Mouse (Mus musculus) midbrain, embryonic 12.5 days (tissue): ENCODE results near the gene Ralgps1. TPM values are rescaled to one million over a fixed set of nuclear protein-coding genes. Genes with fewer than 3 reads are reported as not detected.

Experiments
- ATAC-seq: fragments of 200-750 bp; cut with Nextera tagmentation; 2 replicates; pipeline ENCODE4 v1.8.0; 2017; ENCODE audit warnings: low read depth, moderate TSS enrichment, moderate library complexity; ENCODE audit not compliant: low FRiP score
- H3K27ac ChIP-seq: fragments of 300-500 bp; sonication (generic); replicated peaks from 2 replicates; pipeline ENCODE4 v1.5.1; 2016; ENCODE audit warnings: mild to moderate bottlenecking
- H3K27me3 ChIP-seq: fragments of 300-500 bp; sonication (generic); 2 replicates; pipeline ENCODE4 v1.6.1; 2016; ENCODE audit warnings: mild to moderate bottlenecking
- H3K36me3 ChIP-seq: fragments of 300-500 bp; sonication (generic); 2 replicates; pipeline ENCODE4 v1.6.1; 2016
- H3K4me1 ChIP-seq: fragments of 300-500 bp; sonication (generic); 2 replicates; pipeline ENCODE4 v1.6.1; 2016
- H3K4me2 ChIP-seq: fragments of 300-500 bp; sonication (generic); replicated peaks from 2 replicates; pipeline ENCODE4 v1.6.1; 2016; ENCODE audit warnings: mild to moderate bottlenecking, moderate library complexity
- H3K4me3 ChIP-seq: fragments of 300-500 bp; sonication (generic); 2 replicates; pipeline ENCODE4 v1.5.1; 2016; ENCODE audit warnings: mild to moderate bottlenecking
- H3K9ac ChIP-seq: fragments of 300-500 bp; sonication (generic); replicated peaks from 2 replicates; pipeline ENCODE4 v1.6.1; 2016; ENCODE audit warnings: mild to moderate bottlenecking, moderate library complexity
- H3K9me3 ChIP-seq: fragments of 300-500 bp; sonication (generic); 2 replicates; pipeline ENCODE4 v1.6.1; 2016; ENCODE audit warnings: mild to moderate bottlenecking
- WGBS: fragments of 180-500 bp; shearing (Covaris S2); methylation state at CpG from one replicate; pipeline ENCODE4 v1.1.7; 2016; 5-methylcytosine and 5-hydroxymethylcytosine counted together
- polyA plus RNA-seq: library from polyadenylated mRNA; unstranded; fragments of >200 nt; fragmentation: Nextera tagmentation; extraction: Ambion mirVana; gene quantifications from 2 replicates; pipeline ENCODE4 v1.2.1, GENCODE M21; 2016

Gene Ralgps1
- polyA plus RNA-seq, 1 experiment from 2014 or later, result 26.6 TPM

DNA sequence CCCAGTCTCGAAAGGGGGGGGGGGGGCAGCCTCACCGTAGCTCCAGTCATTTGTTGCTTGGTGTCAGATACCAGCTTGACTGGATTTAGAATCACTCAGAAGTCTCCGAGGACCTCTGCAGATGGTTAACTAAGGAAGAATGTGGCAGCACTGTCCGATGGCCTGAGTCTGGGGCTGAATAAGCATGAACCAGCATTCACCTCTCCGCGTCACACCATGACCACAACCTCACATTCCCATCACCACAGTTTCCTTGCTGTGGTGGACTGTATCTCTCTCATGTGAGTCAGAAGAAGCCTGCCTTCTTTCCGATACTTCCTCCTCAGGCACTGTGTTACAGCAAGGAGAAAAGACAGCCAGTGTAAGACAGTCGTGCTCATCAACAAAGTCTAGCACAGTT, 12.1 kb downstream of the Ralgps1 start:
- no peak overlapping the region for H3K9ac ChIP-seq
- no peak overlapping the region for H3K4me3 ChIP-seq
- no peak for ATAC-seq
- H3K27me3 ChIP-seq, result peaks cover 15% of the 10 kb centered on the region; the same call in 1 of the 2 replicates
- 88% methylated on average over 8 of the region's 8 CpGs for WGBS
- no peaks in the 10 kb centered on the region for H3K9me3 ChIP-seq
- H3K27ac ChIP-seq, result no peak overlapping the region
- H3K4me2 ChIP-seq, result no peak overlapping the region
- H3K4me1 ChIP-seq, result no peaks in the 10 kb centered on the region
- no peaks in the 10 kb centered on the region for H3K36me3 ChIP-seq

DNA sequence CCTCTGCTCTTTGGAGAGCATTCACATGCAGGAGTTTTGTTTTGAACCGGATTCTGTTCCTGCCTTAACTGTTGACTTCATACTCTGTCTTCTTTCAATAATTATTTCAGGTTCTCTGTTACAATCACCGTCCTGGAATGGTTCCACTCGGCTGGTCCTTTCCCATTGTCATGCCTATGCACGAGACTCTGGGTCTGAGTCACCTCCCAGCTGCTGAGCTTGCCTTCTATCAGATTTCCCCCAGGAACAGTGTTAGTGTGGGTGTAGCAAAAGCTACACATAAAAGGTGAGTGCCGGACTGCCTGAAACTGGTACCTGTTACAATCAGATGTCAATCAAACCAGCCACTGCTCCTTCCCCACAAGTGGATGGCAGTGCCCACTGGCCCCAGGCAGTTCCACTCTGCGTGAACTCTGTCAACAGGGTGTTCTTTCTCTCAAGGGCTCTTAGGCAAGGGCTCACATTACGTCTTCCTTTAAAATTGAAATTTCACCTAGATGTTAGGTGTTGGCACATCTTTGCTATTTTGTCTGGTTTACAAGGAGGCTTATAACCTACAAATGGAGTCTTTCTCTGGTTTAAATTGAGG, 13.9 kb downstream of the Ralgps1 start:
- WGBS, result 89% methylated on average over 7 of the region's 7 CpGs

DNA sequence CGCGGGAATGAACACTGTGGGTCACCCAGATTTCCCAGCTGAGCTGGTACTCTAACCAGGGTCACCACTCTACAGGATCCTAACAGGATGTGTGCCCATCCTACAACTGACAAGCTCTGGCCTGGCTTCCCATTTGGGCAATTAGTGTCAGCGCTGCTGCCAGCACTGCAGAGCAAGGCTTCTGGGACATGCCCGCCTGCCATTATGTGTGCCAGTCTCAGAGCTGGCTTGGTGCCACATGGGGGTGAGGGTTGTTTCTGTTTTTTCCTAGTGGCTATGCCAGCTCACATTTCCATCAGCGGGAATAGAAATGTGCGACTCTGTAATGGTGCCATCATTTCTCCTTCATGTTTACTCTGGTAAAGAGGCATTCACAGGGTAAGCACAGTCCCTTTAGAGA, 15.7 kb downstream of the Ralgps1 start:
- 93% methylated on average over 6 of the region's 6 CpGs for WGBS
- no peaks in the 10 kb centered on the region for H3K27me3 ChIP-seq
- no peak overlapping the region for H3K4me3 ChIP-seq
- no peak overlapping the region for H3K9ac ChIP-seq
- no peak overlapping the region for H3K27ac ChIP-seq
- no peaks in the 10 kb centered on the region for H3K36me3 ChIP-seq
- H3K4me2 ChIP-seq, result no peak overlapping the region
- peaks cover 7% of the 10 kb centered on the region for H3K4me1 ChIP-seq
- H3K9me3 ChIP-seq, result no peaks in the 10 kb centered on the region
- no peak for ATAC-seq

More for the DNA sequence above, 13.9 kb downstream of the Ralgps1 start:
- peaks cover 7% of the 10 kb centered on the region for H3K4me1 ChIP-seq
- H3K27me3 ChIP-seq, result no peaks in the 10 kb centered on the region
- no peak overlapping the region for H3K4me3 ChIP-seq
- H3K9ac ChIP-seq, result no peak overlapping the region
- no peaks in the 10 kb centered on the region for H3K9me3 ChIP-seq
- no peak for ATAC-seq
- no peaks in the 10 kb centered on the region for H3K36me3 ChIP-seq
- no peak overlapping the region for H3K27ac ChIP-seq
- H3K4me2 ChIP-seq, result no peak overlapping the region

DNA sequence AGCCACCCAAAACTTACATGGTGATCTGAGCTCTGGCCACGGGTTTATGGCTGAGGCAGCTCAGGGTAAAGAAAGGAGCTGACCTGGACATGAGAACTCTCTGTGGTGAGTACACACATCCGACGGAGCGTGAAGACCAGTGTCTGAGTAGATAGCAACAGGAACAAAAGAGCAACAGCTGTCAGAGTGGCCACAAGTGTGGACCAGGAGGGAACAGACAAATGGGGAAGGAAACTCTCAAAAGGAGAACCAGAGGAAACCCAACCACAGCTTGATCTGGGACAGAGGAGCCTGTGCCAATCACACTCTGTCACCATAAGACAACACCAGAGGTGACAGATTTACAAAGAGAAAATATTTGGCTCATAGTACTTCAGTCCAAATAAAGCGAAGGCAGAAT, 17.9 kb downstream of the Ralgps1 start:
- WGBS, result 59% methylated on average over 5 of the region's 5 CpGs
- Histone ChIP-seq H3K27me3 (no peaks in the 10 kb centered on the region), H3K27ac (no peak overlapping the region), H3K9ac (no peak overlapping the region), H3K4me1 (peaks cover 7% of the 10 kb centered on the region), H3K4me2 (no peak overlapping the region), H3K4me3 (no peak overlapping the region), H3K36me3 (no peaks in the 10 kb centered on the region), H3K9me3 (no peaks in the 10 kb centered on the region)
- no peak for ATAC-seq

DNA sequence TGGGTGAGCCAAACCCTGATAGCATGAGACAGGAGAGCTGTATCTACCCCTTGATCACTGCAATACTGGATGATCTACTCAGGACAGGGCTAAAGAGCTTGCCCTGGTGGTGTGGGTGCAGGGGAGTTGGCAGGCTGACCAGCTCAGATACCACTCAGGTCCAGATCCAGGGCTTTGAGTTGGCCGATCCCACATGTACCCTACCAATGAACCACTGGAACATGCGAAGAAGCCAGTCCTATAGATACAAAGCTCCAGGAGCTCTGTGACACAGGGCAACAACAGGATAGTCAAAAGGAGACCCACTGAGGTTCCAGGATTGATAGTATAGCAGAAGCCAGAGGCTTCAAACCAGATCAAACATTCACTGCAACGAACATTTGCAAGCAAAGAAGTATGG, 19.8 kb downstream of the Ralgps1 start:
- Histone ChIP-seq H3K4me3 (no peak overlapping the region), H3K27me3 (no peaks in the 10 kb centered on the region), H3K9me3 (no peaks in the 10 kb centered on the region), H3K27ac (no peak overlapping the region), H3K9ac (no peak overlapping the region), H3K4me2 (no peak overlapping the region), H3K36me3 (no peaks in the 10 kb centered on the region), H3K4me1 (peaks cover 11% of the 10 kb centered on the region)
- no peak for ATAC-seq
- 92% methylated on average over 3 of the region's 3 CpGs for WGBS

DNA sequence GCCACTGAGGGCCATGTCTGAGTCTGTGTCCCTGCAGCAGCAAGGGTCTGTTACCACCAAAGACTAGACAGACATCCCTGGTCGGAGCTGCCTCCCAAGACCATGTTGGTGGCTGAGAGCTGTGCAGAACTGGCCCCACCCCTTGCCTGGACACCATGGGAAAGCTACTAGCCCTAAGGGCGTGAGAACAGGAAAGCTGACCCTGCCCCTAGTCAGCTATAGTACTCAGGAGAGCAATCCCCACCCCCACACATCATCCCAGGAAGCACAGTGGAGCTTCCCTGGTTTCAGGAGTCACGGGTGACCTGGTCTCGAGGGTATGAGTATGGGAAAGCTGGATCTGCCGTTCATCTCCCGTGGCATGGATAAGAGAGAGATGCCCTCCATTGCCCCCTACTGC, 20.4 kb downstream of the Ralgps1 start:
- WGBS, result 80% methylated on average over 6 of the region's 6 CpGs
- Histone ChIP-seq H3K4me2 (no peak overlapping the region), H3K4me1 (peaks cover 17% of the 10 kb centered on the region), H3K9me3 (no peaks in the 10 kb centered on the region), H3K9ac (no peak overlapping the region), H3K36me3 (no peaks in the 10 kb centered on the region), H3K27me3 (no peaks in the 10 kb centered on the region), H3K4me3 (no peak overlapping the region), H3K27ac (no peak overlapping the region)
- ATAC-seq, result no peak

DNA sequence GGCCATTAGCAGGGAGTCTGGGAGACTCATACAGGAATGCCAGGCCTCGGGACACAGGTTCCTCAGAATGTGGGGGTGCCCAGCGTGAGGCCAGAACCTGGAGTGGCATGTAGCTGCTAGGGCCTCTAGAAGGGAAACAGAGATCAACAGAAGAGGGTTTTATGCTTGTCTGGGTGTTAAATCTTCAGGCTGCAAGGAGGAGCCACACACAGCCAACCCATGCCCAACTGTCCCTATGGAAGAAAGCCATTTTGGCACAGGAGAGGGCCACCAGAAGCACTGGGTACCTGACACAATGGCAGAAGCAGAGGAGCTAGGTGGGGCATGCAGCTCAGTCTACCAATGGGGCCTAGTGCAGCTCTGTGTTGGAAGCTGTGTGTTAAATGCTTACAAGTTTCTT, 21.7 kb downstream of the Ralgps1 start:
- Histone ChIP-seq H3K27me3 (no peaks in the 10 kb centered on the region), H3K4me2 (no peak overlapping the region), H3K4me3 (no peak overlapping the region), H3K27ac (no peak overlapping the region), H3K4me1 (peaks cover 28% of the 10 kb centered on the region), H3K36me3 (no peaks in the 10 kb centered on the region), H3K9me3 (no peaks in the 10 kb centered on the region), H3K9ac (no peak overlapping the region)
- WGBS, result 55% methylated on average over 2 of the region's 2 CpGs
- no peak for ATAC-seq

DNA sequence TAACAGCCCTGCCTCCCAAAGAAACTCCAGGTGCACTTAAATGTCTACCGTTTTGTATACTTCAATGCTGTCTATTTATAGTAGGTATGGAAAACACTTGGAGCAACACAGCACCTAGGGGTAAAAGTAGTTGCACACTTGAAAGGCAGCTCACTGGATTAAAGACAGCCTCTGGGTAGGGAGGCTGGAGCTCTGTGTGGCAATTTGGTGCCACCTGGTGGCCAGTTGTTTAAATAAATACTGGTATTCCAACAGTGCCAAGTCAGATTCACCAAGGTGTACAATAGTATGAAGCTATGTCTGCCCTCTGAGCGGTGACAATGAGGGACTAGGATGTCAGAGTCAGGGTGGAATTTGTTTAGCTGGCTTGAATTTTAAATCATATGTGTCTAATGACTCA, 22.2 kb downstream of the Ralgps1 start:
- H3K9ac ChIP-seq, result no peak overlapping the region
- no peaks in the 10 kb centered on the region for H3K9me3 ChIP-seq
- H3K36me3 ChIP-seq, result no peaks in the 10 kb centered on the region
- peaks cover 29% of the 10 kb centered on the region for H3K4me1 ChIP-seq
- no peak overlapping the region for H3K27ac ChIP-seq
- no peak overlapping the region for H3K4me2 ChIP-seq
- 33% methylated on average over 2 of the region's 2 CpGs for WGBS
- H3K27me3 ChIP-seq, result 0 out of 2 replicates have a peak, but pooled peaks cover 1% of the 10 kb centered on the region
- ATAC-seq, result no peak
- no peak overlapping the region for H3K4me3 ChIP-seq

DNA sequence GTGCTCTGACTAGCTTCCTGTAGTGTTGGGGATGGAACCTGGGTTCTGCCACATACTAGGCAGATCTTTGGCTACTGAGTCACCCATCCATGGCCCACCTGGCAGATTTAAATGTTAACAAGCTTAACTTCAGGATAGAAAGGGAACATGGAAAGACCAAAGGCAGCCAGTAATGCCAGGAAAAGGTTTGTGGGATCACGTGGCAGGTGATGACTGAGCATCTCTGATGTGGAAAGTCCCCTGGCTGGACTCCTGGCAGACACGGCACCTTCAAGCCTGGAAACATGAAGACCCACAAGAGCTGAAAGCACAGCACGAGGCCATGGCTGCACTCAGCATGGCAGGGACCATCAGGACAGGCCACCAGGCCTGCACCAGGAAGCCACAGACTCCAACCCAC, 23.0 kb downstream of the Ralgps1 start:
- Histone ChIP-seq H3K27me3 (0 out of 2 replicates have a peak, but pooled peaks cover 4% of the 10 kb centered on the region), H3K36me3 (no peaks in the 10 kb centered on the region), H3K27ac (no peak overlapping the region), H3K4me2 (no peak overlapping the region), H3K4me1 (peaks cover 25% of the 10 kb centered on the region), H3K9me3 (no peaks in the 10 kb centered on the region), H3K9ac (no peak overlapping the region), H3K4me3 (no peak overlapping the region)
- WGBS, result 82% methylated on average over 3 of the region's 3 CpGs
- no peak for ATAC-seq

DNA sequence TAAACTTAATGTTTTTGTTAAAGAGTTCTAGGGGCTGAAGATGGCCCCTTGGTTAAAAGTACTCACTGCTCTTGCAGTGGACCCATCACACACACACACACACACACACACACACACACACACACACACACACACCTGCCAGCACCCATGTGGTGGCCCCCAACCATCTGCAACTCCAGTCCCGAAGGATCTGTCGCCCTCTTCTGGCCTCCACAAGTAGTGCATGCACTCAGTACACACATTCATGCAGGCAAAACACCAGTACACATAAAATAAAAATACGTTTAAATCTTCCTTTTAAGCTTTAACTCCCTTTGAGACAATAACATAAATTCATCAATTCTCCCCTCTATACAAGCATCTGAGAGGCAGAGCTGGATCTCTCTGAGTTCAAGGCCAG, 23.7 kb downstream of the Ralgps1 start:
- WGBS, result 36% methylated on average over 3 of the region's 3 CpGs
- peaks cover 27% of the 10 kb centered on the region for H3K4me1 ChIP-seq
- no peak for ATAC-seq

DNA sequence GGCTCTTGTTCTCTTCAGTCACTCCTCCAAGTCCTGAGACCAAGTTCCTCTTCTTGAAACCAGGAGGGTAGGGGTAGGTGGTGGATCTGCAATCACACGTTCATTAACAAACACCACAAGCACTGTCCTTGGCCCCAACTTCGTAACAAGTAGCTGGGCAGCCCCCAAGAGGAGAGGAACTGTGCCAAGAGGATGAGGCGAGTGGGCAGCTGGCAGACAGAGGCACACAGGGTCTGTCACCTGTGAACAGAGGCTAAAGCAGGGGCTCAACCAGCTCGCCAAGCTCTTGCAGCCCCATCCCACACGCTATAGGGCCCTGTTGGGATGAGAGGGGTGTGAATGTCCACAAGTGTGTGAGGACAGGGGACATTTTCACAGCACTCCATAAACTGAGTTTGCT, 24.5 kb downstream of the Ralgps1 start:
- peaks cover 27% of the 10 kb centered on the region for H3K4me1 ChIP-seq
- H3K9ac ChIP-seq, result no peak overlapping the region
- 83% methylated on average over 5 of the region's 5 CpGs for WGBS
- no peaks in the 10 kb centered on the region for H3K36me3 ChIP-seq
- H3K27ac ChIP-seq, result no peak overlapping the region
- ATAC-seq, result no peak
- H3K27me3 ChIP-seq, result peaks cover 4% of the 10 kb centered on the region; the same call in 1 of the 2 replicates
- H3K9me3 ChIP-seq, result no peaks in the 10 kb centered on the region
- no peak overlapping the region for H3K4me2 ChIP-seq
- H3K4me3 ChIP-seq, result no peak overlapping the region

More for the DNA sequence above, 23.7 kb downstream of the Ralgps1 start:
- peaks cover 4% of the 10 kb centered on the region; the same call in 1 of the 2 replicates for H3K27me3 ChIP-seq
- H3K27ac ChIP-seq, result no peak overlapping the region
- H3K4me3 ChIP-seq, result no peak overlapping the region
- no peak overlapping the region for H3K4me2 ChIP-seq
- H3K9me3 ChIP-seq, result no peaks in the 10 kb centered on the region
- no peaks in the 10 kb centered on the region for H3K36me3 ChIP-seq
- H3K9ac ChIP-seq, result no peak overlapping the region

DNA sequence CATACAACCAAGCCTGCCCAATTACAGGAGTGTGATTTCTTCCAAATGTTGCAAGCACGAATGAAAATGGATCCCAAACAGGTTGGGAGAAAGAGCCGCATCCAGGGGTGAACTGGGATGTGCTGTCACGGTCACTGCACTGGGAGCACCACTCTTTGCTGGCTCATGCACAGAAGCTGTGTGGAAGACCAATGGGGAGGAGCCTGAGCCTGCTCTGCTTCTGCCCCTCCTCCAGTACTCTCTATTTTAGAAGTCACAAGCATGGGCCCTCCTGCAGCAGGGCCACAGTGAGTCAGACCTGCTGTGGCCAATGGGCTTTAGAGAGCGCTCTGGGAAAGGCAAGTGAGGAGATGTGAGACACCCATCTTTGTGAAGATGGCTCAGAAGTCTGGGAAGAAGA, 25.3 kb downstream of the Ralgps1 start:
- no peak overlapping the region for H3K4me2 ChIP-seq
- H3K27me3 ChIP-seq, result peaks cover 4% of the 10 kb centered on the region; the same call in 1 of the 2 replicates
- no peak overlapping the region for H3K4me3 ChIP-seq
- H3K4me1 ChIP-seq, result peaks cover 27% of the 10 kb centered on the region
- no peak overlapping the region for H3K9ac ChIP-seq
- no peaks in the 10 kb centered on the region for H3K36me3 ChIP-seq
- H3K27ac ChIP-seq, result 0 out of 2 replicates have a peak overlapping the region, but pooled peaks have one; percentile 8
- WGBS, result 80% methylated on average over 4 of the region's 4 CpGs
- ATAC-seq, result no peak
- no peaks in the 10 kb centered on the region for H3K9me3 ChIP-seq

DNA sequence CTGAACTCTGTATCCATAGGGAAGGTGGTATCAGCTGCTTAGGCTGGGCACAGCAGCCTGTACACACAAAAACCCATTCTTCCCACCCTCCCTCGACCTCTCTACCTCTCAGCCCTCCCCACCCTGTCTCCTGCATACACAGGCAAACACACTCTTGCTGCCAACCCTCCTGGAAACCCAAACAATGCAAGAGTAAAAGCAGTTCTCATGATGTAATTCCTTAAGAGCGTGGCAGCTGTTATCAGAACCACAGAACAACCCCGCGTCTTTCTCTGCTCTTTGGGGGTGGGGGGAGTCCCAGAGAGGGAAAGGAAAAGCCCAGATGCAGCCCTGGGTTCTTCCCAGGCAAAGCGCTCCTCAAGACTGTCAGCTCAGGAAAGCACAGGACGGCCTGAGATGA, 25.8 kb downstream of the Ralgps1 start:
- Histone ChIP-seq H3K4me1 (peaks cover 27% of the 10 kb centered on the region), H3K36me3 (no peaks in the 10 kb centered on the region), H3K27me3 (peaks cover 4% of the 10 kb centered on the region; the same call in 1 of the 2 replicates), H3K4me3 (no peak overlapping the region), H3K27ac (0 out of 2 replicates have a peak overlapping the region, but pooled peaks have one; percentile 8), H3K9ac (no peak overlapping the region), H3K4me2 (no peak overlapping the region), H3K9me3 (no peaks in the 10 kb centered on the region)
- WGBS, result 69% methylated on average over 6 of the region's 6 CpGs
- ATAC-seq, result no peak
